Comparison of ENCODE assay signal across 19 mouse cellular contexts in genomic region chr3:102191575-102191974, GRCm38 (mm10). TPM values are rescaled to one million over a fixed set of nuclear protein-coding genes. Genes with fewer than 3 reads are reported as not detected.
DNase-seq lines count a peak whose midpoint lies in the region; ATAC-seq and TF ChIP-seq lines count a peak whose summit lies in the region.
"Had no signal": no experiment of that assay in that cellular context is flagged by ENCODE, and none has a peak within 500 bp of the region (broad histone marks: within the 10 kb centered on the region; RNA-seq: fewer than 3 reads in every experiment).

No protein-coding gene starts in this region.

- H3K9me3 ChIP-seq in heart, embryonic 16.5 days (replicated peaks; ENCODE audit: control insufficient read depth, low read length): no peaks in the 10 kb centered on the region
- H3K9me3 ChIP-seq in stomach, embryonic 15.5 days: no peaks in the 10 kb centered on the region
- no peaks in the 10 kb centered on the region for H3K9me3 ChIP-seq in stomach, postnatal 0 days (ENCODE audit: control insufficient read depth, low read length)
- H3K9me3 ChIP-seq: embryonic facial prominence, embryonic 12.5 days; forebrain, embryonic 15.5 days; G1E; heart, embryonic 10.5 days; hindbrain, embryonic 15.5 days had no signal

- H3K27ac ChIP-seq in heart, embryonic 16.5 days (ENCODE audit: low read length): 0 out of 2 replicates have a peak overlapping the region, but pooled peaks have one; percentile 5
- peak overlapping the region; percentile 26; the same call in 1 of the 2 replicates for H3K27ac ChIP-seq in stomach, embryonic 15.5 days
- H3K27ac ChIP-seq in stomach, postnatal 0 days (replicated peaks): no peak overlapping the region
- H3K27ac ChIP-seq: embryonic facial prominence, embryonic 12.5 days; forebrain, embryonic 15.5 days; hindbrain, embryonic 15.5 days had no signal

- no peak overlapping the region for H3K4me3 ChIP-seq in heart, embryonic 16.5 days (ENCODE audit: low read length)
- no peak overlapping the region for H3K4me3 ChIP-seq in stomach, embryonic 15.5 days (replicated peaks)
- H3K4me3 ChIP-seq in stomach, postnatal 0 days (ENCODE audit: low read depth, low read length): no peak overlapping the region
- H3K4me3 ChIP-seq: embryonic facial prominence, embryonic 12.5 days; forebrain, embryonic 15.5 days; heart, embryonic 10.5 days; hindbrain, embryonic 15.5 days had no signal

- no peak for TF ChIP-seq EP300 in stomach, postnatal 0 days (optimal IDR thresholded peaks at IDR 0.05)

- peaks cover 57% of the 10 kb centered on the region for H3K4me1 ChIP-seq in heart, embryonic 16.5 days (ENCODE audit: control insufficient read depth, insufficient read depth, low read length)
- H3K4me1 ChIP-seq in stomach, embryonic 15.5 days: peaks cover 37% of the 10 kb centered on the region
- peaks cover 9% of the 10 kb centered on the region for H3K4me1 ChIP-seq in stomach, postnatal 0 days (replicated peaks; ENCODE audit: control insufficient read depth, insufficient read depth)

- TF ChIP-seq CTCF in stomach, postnatal 0 days (IDR thresholded peaks at IDR 0.05; ENCODE audit: low read depth): no peak

- H3K36me3 ChIP-seq in heart, embryonic 16.5 days (ENCODE audit: control insufficient read depth, insufficient read depth): peaks cover 18% of the 10 kb centered on the region
- 0 out of 2 replicates have a peak, but pooled peaks cover 6% of the 10 kb centered on the region for H3K36me3 ChIP-seq in stomach, embryonic 15.5 days
- H3K36me3 ChIP-seq in stomach, postnatal 0 days (ENCODE audit: control insufficient read depth, insufficient read depth, low read length): peaks cover 7% of the 10 kb centered on the region; the same call in 1 of the 2 replicates
- H3K36me3 ChIP-seq: forebrain, embryonic 15.5 days; G1E; hindbrain, embryonic 15.5 days had no signal

- H3K9ac ChIP-seq in heart, embryonic 16.5 days (ENCODE audit: low read length): no peak overlapping the region
- H3K9ac ChIP-seq in stomach, embryonic 15.5 days: no peak overlapping the region
- H3K9ac ChIP-seq in stomach, postnatal 0 days (ENCODE audit: low read length): no peak overlapping the region
- H3K9ac ChIP-seq: embryonic facial prominence, embryonic 12.5 days; forebrain, embryonic 15.5 days; hindbrain, embryonic 15.5 days had no signal

- 41% methylated on average over 3 of the region's 3 CpGs for WGBS in heart, embryonic 16.5 days
- WGBS in stomach, embryonic 15.5 days: 66% methylated on average over 3 of the region's 3 CpGs
- 63% methylated on average over 3 of the region's 3 CpGs for WGBS in stomach, postnatal 0 days

- intact Hi-C loops in heart, postnatal 36 days (cut with DNase I): no loop called here

- no peak overlapping the region for H3K4me2 ChIP-seq in heart, embryonic 16.5 days (ENCODE audit: low read depth, low read length)
- H3K4me2 ChIP-seq in stomach, embryonic 15.5 days: no peak overlapping the region
- no peak overlapping the region for H3K4me2 ChIP-seq in stomach, postnatal 0 days (replicated peaks; ENCODE audit: low read depth)
- H3K4me2 ChIP-seq: embryonic facial prominence, embryonic 12.5 days; forebrain, embryonic 15.5 days; hindbrain, embryonic 15.5 days had no signal

- ATAC-seq in heart, embryonic 16.5 days (replicated peaks; ENCODE audit: extremely low read depth, insufficient read depth, low FRiP score): no peak
- ATAC-seq in stomach, embryonic 15.5 days (ENCODE audit: insufficient read depth, low FRiP score, low read depth): no peak
- ATAC-seq in stomach, postnatal 0 days (ENCODE audit: low FRiP score, low TSS enrichment): no peak
- ATAC-seq: forebrain, embryonic 15.5 days; intestine, postnatal 0 days had no signal

- peak; percentile 23 for DNase-seq in adrenal gland, postnatal 14 days
- no peak for DNase-seq in adrenal gland, adult 8-10 months
- no peak for DNase-seq in heart, postnatal 36 days
- DNase-seq in stomach, postnatal 0 days (ENCODE audit: low spot score): no peak
- no peak for DNase-seq in left cerebral cortex, adult 11 months (ENCODE audit: low spot score)
- DNase-seq: cerebellum, adult 11-12 months; cerebellum, adult 9-10 months; cerebellum, postnatal 25 days; gastrocnemius, postnatal 36 days; heart, postnatal 14 days had no signal

- H3K27me3 ChIP-seq in heart, embryonic 16.5 days (ENCODE audit: control insufficient read depth, insufficient read depth, low read length): no peaks in the 10 kb centered on the region
- no peaks in the 10 kb centered on the region for H3K27me3 ChIP-seq in stomach, embryonic 15.5 days (replicated peaks)
- H3K27me3 ChIP-seq in stomach, postnatal 0 days (ENCODE audit: control insufficient read depth, insufficient read depth, low read length): no peaks in the 10 kb centered on the region
- H3K27me3 ChIP-seq: CH12.LX had no signal

RNA-seq across cellular contexts. Expression of gene Vangl1, which starts 12.9 kb away (rescaled TPM):
- total RNA-seq in adrenal gland, postnatal 14 days (2021): 33.3 and 34.4 TPM in 2 replicates
- total RNA-seq in adrenal gland, adult 8-10 months (2022): 10 to 100 TPM; 25.7 to 40.5 (median 29.8) TPM
- polyA plus RNA-seq in heart, embryonic 16.5 days (2015; fragmentation: Nextera tagmentation; extraction: Ambion mirVana): 22.9 and 25.3 TPM in 2 replicates
- total RNA-seq in heart, postnatal 36 days (2021): 10 to 100 TPM; 10.8 to 14.2 TPM
- polyA plus RNA-seq in stomach, embryonic 15.5 days (2015; fragmentation: Nextera tagmentation; extraction: Ambion mirVana): 22.7 and 27.0 TPM in 2 replicates
- 14.1 and 15.3 TPM in 2 replicates for polyA plus RNA-seq in stomach, postnatal 0 days (2015; fragmentation: Nextera tagmentation; extraction: Ambion mirVana)
- total RNA-seq: CH12.LX had no signal
